Mouse (Mus musculus): ENCODE results near the gene Mttp.
A peak's percentile ranks its signal among the peaks of the same experiment; 100 is the strongest.

Mttp gene

DNA sequence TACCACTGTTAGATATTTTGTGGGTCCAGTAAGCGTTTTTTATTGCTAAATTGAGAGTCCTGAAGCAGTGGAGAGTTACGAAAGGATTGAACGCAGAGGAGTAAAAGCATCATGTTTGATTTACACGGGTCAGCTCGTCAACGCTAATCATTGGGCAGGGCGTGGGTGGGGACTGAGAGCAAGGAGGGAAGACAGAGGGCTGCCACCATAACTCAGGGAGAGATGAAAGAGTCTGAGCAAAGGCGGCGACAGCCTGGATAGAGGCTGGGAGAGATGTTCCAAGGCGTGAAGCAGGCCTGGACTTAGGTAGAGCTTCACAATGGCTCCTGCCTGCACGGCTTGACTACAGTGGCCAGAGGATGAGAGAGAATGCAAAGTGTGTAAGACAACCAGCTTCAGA lies 94.0 kb downstream of the Mttp start:
- no peak for TF ChIP-seq POU5F1 (IDR thresholded peaks at IDR 0.05; ENCODE audit: borderline replicate concordance, low read length)
- H3K4me1 ChIP-seq (replicated peaks; ENCODE audit: low read depth, low read length) = no peaks in the 10 kb centered on the region
- no peaks in the 10 kb centered on the region for H3K9me3 ChIP-seq (ENCODE audit: low read length)
- H3K36me3 ChIP-seq (ENCODE audit: insufficient read depth, low read length) = no peaks in the 10 kb centered on the region
- H3K27me3 ChIP-seq (ENCODE audit: insufficient read depth, low read length) = no peaks in the 10 kb centered on the region
- no peak overlapping the region for H3K4me3 ChIP-seq (replicated peaks; ENCODE audit: low read length)

DNA sequence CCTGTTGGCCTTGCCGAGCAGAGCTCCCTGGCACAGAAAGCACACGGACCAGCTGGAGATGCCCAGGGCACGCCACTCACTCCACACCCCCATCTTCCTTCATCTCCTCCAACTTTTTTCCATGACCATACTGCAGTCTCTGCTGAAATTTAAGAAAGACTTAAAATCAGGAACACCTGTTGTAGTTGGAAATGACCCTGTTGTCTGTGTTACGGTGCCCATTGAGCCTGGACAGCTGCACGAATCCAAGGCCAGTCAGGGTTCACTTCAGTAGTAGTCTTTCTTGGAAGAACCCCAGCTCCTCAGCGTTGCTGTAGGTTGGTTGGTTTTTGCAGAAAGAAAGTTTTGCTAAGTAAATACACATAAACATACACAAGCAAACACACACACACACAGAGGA lies 95.2 kb downstream of the Mttp start:
- TF ChIP-seq CTCF (conservative IDR thresholded peaks at IDR 0.05; ENCODE audit: low read length) (no peak), NANOG (IDR thresholded peaks at IDR 0.05; ENCODE audit: borderline replicate concordance, low read length) (no peak), POU5F1 (IDR thresholded peaks at IDR 0.05; ENCODE audit: borderline replicate concordance, low read length) (no peak)
- Histone ChIP-seq H3K4me3 (replicated peaks; ENCODE audit: low read length) (no peak overlapping the region), H3K36me3 (ENCODE audit: insufficient read depth, low read length) (no peaks in the 10 kb centered on the region), H3K27me3 (ENCODE audit: insufficient read depth, low read length) (no peaks in the 10 kb centered on the region), H3K4me1 (replicated peaks; ENCODE audit: low read depth, low read length) (no peaks in the 10 kb centered on the region), H3K9me3 (ENCODE audit: low read length) (no peaks in the 10 kb centered on the region)

DNA sequence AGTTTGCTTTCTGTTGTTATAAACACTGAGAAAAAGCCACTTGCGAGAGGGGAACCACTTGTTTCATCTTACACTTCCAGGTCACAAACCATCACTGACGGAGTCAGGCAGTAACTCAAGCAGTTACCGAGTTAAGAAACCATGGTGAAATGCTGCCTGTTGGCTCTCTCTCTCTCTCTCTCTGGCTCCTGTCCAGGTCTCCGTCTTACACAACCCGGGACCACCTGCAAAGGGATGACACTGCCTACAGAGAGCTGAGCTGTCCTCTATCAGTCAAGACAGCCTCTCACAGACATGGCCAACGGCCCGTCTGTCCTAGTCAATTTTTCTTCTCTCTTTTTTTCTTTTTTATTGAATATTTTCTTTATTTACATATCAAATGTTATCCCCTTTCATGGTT lies 101.5 kb downstream of the Mttp start:
- Histone ChIP-seq H3K27me3 (ENCODE audit: insufficient read depth, low read length) (no peaks in the 10 kb centered on the region; the same call in 1 of the 2 replicates), H3K36me3 (ENCODE audit: insufficient read depth, low read length) (no peaks in the 10 kb centered on the region), H3K4me1 (replicated peaks; ENCODE audit: low read depth, low read length) (peaks cover 32% of the 10 kb centered on the region), H3K9me3 (ENCODE audit: low read length) (peaks cover 8% of the 10 kb centered on the region), H3K4me3 (replicated peaks; ENCODE audit: low read length) (no peak overlapping the region)
- TF ChIP-seq CTCF (conservative IDR thresholded peaks at IDR 0.05; ENCODE audit: low read length) (no peak), NANOG (IDR thresholded peaks at IDR 0.05; ENCODE audit: borderline replicate concordance, low read length) (no peak), POU5F1 (IDR thresholded peaks at IDR 0.05; ENCODE audit: borderline replicate concordance, low read length) (no peak)

DNA sequence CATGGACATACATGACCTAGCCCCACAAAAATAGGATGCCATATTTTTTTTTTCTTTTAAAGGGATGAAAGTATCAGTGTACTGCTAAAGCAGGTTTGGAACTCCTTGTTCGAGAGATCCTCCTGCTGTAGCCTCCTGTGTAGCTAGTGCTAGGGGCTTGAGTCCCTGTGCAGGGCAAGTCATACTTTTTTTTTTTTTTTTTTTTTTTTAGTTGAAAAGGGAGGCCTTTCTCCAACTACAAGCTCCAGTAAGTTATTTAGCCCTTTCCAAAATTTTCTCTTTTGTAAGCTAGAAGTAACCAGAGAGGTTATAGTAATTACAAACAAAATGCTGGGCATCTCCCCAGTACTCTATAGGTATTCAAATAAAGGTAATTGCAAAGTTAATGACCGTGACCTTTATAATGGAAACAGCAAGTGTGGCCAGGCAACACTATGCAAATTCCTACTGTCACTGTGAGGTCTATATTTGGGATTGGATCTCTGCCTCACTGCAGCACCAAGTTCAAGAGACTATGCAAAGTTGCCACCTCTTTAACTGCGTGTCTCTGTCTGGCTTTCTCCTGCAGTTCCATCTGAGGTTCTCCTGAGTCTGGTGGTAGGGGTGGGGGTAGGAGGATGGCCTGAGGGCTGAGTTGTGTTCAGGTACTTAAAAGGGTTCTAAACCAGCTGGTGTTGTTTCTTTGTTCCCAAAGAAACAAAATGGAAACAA lies 103.0 kb downstream of the Mttp start:
- H3K36me3 ChIP-seq (ENCODE audit: insufficient read depth, low read length) = no peaks in the 10 kb centered on the region
- H3K27me3 ChIP-seq (ENCODE audit: insufficient read depth, low read length) = no peaks in the 10 kb centered on the region; the same call in 1 of the 2 replicates
- peaks cover 19% of the 10 kb centered on the region for H3K9me3 ChIP-seq (ENCODE audit: low read length)
- H3K4me1 ChIP-seq (replicated peaks; ENCODE audit: low read depth, low read length) = peaks cover 32% of the 10 kb centered on the region
- no peak overlapping the region for H3K4me3 ChIP-seq (replicated peaks; ENCODE audit: low read length)
- TF ChIP-seq NANOG (IDR thresholded peaks at IDR 0.05; ENCODE audit: borderline replicate concordance, low read length) = peak; percentile 77
- peak; percentile 56; the same call in 1 of the 2 replicates for TF ChIP-seq POU5F1 (IDR thresholded peaks at IDR 0.05; ENCODE audit: borderline replicate concordance, low read length)
- TF ChIP-seq CTCF (conservative IDR thresholded peaks at IDR 0.05; ENCODE audit: low read length) = no peak

DNA sequence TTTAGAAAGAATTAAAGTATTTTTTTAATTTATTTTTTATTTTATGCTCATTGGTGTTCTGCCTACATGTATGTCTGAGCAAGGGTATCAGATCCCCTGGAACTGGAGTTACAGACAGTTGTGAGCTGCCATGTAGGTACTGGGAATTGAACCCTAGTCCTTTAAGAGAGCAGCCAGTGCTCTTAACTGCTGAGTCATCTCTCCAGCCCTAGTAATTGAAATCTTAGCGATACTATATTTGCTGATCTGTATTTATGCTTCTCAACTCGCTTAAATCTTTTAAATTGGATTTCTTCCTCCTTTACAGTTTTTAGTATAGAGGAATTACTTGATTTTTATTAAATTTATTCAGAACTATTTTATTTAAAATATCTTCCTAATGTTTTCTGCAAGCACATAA lies 103.8 kb downstream of the Mttp start:
- no peak for TF ChIP-seq CTCF (conservative IDR thresholded peaks at IDR 0.05; ENCODE audit: low read length)
- no peak for TF ChIP-seq POU5F1 (IDR thresholded peaks at IDR 0.05; ENCODE audit: borderline replicate concordance, low read length)
- no peak for TF ChIP-seq NANOG (IDR thresholded peaks at IDR 0.05; ENCODE audit: borderline replicate concordance, low read length)
- Histone ChIP-seq H3K36me3 (ENCODE audit: insufficient read depth, low read length) (no peaks in the 10 kb centered on the region), H3K4me1 (replicated peaks; ENCODE audit: low read depth, low read length) (peaks cover 32% of the 10 kb centered on the region), H3K4me3 (replicated peaks; ENCODE audit: low read length) (no peak overlapping the region), H3K9me3 (ENCODE audit: low read length) (peaks cover 26% of the 10 kb centered on the region), H3K27me3 (ENCODE audit: insufficient read depth, low read length) (no peaks in the 10 kb centered on the region; the same call in 1 of the 2 replicates)
